Mouse (Mus musculus) heart, postnatal 0 days (tissue): ENCODE measurements at regions not wholly inside any gene's neighbourhood (a gene's known extent, or its start where the extent isn't known, plus 50 kb on each side); places are given as distances from the start of the nearest gene placed in this dataset.

ENCODE experiments used
- CTCF ChIP-seq: IDR thresholded peaks from 2 replicates; pipeline ENCODE4 v1.5.1; 2016; ENCODE audit warnings: antibody characterized with exemption, control low read depth, low read depth
- EP300 ChIP-seq: IDR thresholded peaks from 2 replicates; pipeline ENCODE4 v1.6.1; 2016; ENCODE audit warnings: antibody characterized with exemption, low read depth

DNA sequence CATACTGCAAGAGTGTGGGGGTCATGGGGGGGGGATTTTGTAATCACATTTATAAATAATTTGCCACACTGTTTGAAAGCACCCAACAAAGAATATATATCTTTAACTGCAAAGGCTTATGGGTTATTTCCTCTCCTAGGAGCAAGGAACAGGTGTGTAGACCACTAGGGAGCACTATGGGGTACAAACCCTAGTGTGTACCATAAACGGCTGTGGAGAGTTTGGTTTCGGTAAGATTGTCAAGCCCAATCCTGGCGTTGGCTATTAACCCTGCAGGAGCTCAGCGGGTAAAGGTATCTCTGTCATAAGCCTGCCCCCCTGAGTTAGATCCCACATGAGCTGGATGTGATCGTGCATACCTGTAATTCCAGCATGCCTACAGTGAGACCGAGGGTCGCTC, 71.0 kb upstream of the Nt5e start:
- no peak for TF ChIP-seq CTCF
- no peak for TF ChIP-seq EP300
